Mouse (Mus musculus) frontal cortex, postnatal 36 days (tissue): ENCODE results near the gene Slc15a2.

Experiments used
- DNase-seq, 2 experiments: peaks; one replicate each; pipeline ENCODE4 v3.0.0; 2022; ENCODE audit warnings: low spot score in 2 of 2

Slc15a2 gene

DNA sequence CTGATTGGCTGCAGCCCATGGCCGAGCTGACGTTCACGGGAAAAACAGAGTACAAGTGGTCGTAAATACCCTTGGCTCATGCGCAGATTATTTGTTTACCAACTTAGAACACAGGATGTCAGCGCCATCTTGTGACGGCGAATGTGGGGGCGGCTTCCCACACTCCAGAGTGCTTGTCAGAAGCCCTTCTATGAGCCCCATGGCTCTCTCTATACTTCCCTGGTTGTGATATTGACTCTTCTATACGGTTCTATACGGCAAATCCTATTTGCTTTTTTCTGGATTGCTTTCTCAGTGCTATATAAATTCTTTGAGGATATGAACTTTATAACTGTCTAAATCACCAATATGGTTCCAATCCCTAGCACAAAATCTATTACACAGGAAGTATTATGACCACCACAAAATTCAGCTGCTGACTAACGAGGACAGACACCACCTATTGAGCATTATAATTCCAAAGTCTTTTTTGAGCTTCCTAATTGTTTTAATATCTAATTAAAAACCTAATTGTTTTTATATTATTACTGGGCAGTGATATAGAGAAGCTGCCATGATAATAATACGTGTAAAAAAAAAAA is 14.5 kb downstream of the Slc15a2 start:
- DNase-seq, result peak in 1 of 2 experiments; percentile 9

DNA sequence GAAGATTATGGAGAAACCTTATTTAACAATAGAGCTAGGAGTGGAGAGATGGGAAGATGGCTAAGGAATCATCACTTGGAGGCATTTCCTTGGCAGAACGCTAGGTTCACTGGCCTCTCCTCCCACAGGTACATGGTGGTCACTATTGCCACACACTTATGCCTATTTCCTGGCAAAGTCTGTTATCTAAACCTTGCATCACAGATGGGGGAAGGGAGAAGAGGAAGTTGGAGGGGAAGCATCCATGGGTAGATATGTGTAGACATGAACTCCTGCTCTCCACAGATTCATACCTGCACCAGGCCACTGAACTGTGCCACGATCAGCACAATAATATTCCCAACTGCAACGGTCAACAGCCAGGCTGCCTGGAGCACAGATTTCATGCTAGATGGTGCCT is 32.8 kb downstream of the Slc15a2 start:
- DNase-seq, result no peak

- no peak for DNase-seq
Observed at GRCm38 (mm10) chr16:36747767-36748166, 37.0 kb downstream of the Slc15a2 start.

DNA sequence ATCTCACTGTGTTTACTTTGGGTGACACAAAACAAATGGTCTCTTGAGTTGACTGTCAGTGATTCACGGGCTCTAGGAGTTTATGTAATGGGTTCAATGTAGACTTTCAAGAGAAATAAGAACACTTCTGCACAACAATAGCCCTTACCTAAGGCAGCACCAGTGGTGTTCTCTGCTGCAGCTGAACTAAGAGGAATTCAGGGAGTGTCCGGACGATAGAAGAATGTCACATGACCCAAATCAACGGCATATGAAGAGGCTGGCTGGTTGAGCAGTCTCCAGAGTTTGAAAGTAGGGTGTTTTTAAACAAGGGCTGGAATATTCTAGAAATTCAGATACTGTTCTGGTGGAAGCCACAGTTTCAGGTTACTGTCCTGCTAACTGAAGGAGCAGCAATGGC is 37.7 kb downstream of the Slc15a2 start:
- no peak for DNase-seq

DNA sequence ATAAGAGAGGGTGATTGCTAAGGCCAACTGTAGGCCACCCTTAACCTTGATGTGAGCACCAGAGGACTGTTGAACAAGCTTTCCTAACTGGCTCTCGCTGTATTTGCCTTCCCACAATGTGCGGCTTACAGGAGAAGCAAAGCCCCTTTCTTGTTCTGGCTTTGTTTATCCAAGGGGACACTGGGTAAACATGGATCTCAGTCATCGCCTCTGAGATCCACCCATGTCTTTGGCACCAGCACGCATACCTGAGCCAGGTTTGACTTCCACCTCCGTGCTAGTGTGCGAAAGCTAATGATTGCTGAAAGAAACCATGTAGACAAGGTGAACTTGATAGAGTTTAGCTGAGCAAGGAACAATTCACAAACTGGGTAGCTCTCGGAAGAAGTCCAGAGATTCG is 41.2 kb downstream of the Slc15a2 start:
- DNase-seq, result no peak

- no peak for DNase-seq
Observed at GRCm38 (mm10) chr16:36739404-36739930, 45.3 kb downstream of the Slc15a2 start.

DNA sequence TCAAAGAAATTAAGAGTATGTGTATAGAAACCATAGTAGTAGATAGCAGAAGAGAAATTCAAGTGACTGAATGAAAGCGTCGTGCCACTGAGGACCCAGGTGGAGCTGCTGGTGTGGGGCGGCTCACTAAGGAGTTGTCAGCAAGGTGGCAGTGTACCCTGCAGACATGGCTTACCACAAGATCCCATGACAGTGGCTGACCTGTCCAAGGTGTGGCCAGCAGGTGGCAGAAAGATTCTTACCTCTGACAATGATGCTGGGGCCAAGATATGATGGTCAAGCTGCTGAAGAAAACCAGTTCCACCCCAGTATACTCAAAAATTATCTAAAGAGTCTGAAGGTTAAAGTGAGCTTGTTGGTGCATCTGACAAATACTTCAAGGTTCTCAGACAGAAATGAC is 49.3 kb downstream of the Slc15a2 start:
- DNase-seq, result no peak

DNA sequence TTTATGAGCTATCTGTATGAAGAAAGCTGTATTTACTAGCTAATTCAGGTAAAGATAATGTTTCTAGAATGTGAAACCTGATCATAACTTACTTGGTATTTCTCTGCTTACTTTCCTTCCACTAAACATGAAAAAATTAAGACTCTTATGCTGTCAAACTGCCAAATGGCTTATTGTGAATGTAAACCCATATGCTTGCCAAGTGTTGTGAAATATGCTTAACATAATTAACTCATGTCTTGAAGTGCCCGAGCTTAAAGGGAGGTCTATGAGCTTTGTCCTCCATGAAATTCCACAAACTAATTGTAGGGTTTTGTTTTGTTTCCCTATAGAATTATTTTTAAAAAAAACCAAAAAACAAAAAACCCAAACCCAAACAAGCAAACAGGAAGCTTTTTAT is 50.9 kb downstream of the Slc15a2 start:
- no peak for DNase-seq

- no peak for DNase-seq
Observed at GRCm38 (mm10) chr16:36732572-36732971, 52.2 kb downstream of the Slc15a2 start.

DNA sequence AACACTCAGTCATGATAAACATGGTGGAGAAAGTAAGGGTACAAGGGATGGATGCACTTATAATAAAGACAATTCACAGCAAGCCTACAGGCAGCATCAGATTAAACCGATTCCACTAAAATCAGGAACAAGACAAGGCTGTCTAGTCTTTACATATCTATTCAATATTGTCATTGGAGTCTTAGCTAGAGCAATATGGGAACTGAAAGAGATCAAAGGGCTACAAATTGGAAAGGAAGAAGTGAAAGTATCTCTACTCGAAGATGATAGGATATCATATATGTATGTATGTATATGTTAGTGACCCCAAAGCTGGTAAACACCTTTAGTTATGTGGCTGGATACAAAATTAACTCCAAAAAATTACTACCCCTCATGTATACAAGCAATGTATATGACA is 55.8 kb downstream of the Slc15a2 start:
- no peak for DNase-seq

DNA sequence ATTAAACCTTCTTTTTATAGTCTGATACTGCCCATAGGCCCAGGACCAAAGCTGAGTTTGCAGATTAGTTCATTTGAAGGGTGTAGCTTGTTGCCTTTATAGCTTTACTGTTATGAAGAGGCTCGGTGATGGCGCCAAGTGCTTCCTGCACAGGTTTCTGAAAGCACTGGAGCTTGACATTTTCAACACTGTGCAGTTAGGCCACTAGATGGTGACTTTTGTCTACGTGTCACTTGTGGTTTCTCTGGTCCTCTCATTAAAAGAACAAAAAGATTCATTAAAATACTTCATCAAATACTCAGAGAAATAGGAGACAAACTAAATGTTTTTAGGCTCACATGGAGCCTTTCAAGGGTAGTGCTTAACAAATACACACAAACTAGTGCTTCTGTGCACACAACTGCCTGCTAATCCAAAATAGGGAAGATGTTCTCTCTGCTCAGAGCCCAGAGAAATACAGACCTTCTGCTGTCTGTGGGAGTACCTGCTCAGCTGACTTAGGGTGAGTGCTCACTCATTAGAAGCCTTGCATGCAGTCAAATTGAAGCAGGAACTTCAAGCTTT is 60.8 kb downstream of the Slc15a2 start:
- DNase-seq, result peak in 1 of 2 experiments; percentile 12

- no peak for DNase-seq
Observed at GRCm38 (mm10) chr16:36722739-36723138, 62.0 kb downstream of the Slc15a2 start.

DNA sequence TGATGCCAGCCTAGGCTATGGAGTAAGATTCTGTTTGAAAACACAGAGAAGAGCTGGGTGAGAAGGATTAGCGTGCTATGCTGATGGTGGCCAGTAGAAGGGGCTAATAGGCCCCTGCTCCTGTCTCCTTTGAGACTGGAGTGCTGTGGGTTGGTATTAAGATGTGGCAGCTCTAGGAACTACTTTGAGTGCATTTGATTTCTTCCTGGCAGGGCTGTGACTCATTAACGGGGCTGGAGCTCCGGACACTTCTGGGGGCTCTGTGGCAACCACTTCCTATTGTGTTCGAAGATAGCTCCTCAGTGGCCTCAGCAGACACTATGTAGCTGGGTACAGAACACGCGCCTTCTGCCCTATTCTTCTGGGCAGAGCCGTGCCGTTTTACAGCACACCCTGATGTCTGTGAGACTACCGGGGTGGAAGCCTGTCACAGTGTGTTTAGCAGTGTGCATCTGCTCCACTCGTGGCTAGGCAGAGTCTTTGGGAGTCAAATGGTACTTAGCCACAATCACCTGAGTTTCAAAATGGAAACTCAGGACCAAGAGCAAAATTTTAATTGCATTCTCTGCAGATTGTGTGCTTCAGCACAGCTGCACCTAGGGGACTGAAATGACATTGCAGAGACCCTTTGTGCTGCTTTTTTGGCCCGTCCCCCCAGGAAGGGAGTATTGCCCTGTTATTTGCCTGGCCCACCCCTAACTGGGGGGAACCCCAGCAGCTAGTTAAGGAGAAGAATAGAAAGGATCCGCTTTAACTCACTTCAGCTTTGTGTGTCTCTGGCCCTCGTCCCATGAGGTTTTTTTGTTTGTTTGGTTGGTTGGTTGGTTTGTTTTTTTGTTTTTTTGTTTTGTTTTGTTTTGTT is 64.3 kb downstream of the Slc15a2 start:
- no peak for DNase-seq

DNA sequence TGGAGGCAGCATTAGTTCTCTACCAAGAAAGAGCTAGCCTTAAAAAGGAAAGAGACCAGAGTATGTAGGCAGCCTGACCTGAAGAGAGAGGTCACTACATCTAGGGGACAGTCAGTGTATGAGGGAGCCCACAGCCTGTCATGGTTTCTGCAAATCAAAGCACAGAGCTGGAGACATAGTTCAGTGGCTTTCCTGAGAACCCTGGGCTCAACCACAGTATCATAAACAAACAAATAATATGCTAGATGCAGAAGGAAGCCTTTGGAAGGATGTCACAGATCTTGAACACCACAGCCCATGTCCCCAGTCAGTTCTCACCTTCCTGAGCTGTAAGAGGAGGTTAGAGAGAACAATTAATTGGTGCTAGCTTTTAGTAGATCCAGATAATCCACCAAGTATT is 66.1 kb downstream of the Slc15a2 start:
- no peak for DNase-seq

GRCm38 (mm10) chr16:36717481-36717880 is 67.3 kb downstream of the Slc15a2 start:
- DNase-seq, result no peak

DNA sequence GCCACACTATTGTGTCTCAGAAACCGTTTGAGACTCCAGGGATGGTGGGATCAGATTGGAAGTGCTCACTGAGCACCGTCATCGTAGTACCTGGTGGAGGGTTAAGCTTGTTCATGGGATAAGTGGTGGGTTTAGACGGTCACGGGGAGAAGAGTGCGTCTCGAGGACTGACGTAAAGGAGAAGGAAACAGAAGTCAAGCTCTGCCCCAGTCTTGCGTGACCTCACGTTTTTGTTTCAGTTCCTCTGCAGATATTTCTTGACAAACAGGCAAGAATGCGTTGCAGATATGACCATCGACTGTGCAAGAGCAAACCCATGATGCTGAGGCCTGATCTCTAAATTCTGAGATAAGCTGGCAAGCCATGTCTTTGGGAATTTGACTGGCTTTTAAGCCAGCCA is 73.0 kb downstream of the Slc15a2 start:
- no peak for DNase-seq

- DNase-seq, result no peak
Observed at GRCm38 (mm10) chr16:36710794-36711193, 74.0 kb downstream of the Slc15a2 start.

GRCm38 (mm10) chr16:36709405-36709804 is 75.4 kb downstream of the Slc15a2 start:
- no peak for DNase-seq

DNA sequence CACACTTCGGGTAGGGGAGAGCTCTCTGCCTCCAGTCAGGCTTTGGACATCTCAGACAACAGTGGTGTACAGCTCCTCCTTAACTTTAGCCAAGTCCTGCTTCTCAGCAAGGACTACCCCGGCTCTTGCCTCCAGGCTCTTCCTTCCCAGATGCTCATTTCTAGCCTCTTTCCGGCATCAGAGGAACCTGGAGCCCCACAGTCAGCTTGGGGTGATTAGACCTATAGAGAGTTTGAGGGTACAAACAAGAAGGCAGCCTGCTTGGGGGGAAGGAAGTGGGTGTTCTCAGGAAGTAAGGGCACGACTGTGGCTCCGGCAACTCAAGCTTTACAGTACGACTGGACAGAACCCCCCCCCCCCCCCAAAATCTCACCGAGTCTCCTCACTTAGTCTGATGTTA is 76.0 kb downstream of the Slc15a2 start:
- no peak for DNase-seq

- DNase-seq, result no peak
Observed at GRCm38 (mm10) chr16:36707702-36708423, 76.9 kb downstream of the Slc15a2 start.

GRCm38 (mm10) chr16:36700484-36700883 is 84.3 kb downstream of the Slc15a2 start:
- DNase-seq, result no peak
